Mouse (Mus musculus): Measurements from ENCODE around the gene Eif4ebp2.

DNA sequence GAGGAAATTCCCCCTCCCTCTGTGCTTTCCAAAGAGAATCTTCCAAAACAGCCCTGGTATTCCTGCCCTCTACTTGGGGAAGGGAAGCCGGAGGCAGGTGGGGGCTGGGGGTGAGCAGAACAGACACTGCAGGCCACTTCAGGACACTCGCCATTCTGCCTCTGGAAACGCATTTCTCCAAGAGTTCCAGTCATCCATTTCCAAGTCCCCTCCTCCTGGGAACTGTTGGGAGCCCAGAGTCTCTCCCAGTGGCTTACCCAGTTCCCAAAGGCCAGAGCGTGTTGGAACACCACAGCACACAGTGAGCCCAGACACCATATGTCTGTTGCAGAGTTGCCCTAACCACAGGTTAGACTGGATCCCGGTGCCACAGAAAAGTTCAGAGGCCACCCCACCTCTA, 73.8 kb downstream of the Eif4ebp2 start:
- TF ChIP-seq POLR2A (IDR thresholded peaks at IDR 0.05; ENCODE audit: borderline replicate concordance, extremely low read depth, insufficient read depth, insufficient read length, poor library complexity, severe bottlenecking) (no peak), CTCF (IDR thresholded peaks at IDR 0.05; ENCODE audit: borderline replicate concordance, extremely low read depth, insufficient read depth, insufficient read length) (no peak)
